Mouse (Mus musculus): Measurements from ENCODE around the gene Rere. TPM values are rescaled to one million over a fixed set of nuclear protein-coding genes. Genes with fewer than 3 reads are reported as not detected.

Gene Rere
- polyA plus RNA-seq, 1 experiment from 2014 or later, result 23.1 TPM

GRCm38 (mm10) chr4:150615251-150616028 lies 334.0 kb downstream of the Rere start:
- Histone ChIP-seq H3K4me3 (replicated peaks; ENCODE audit: low read length) (no peak overlapping the region), H3K9ac (ENCODE audit: low read length) (no peak overlapping the region; the same call in 1 of the 2 replicates), H3K4me1 (ENCODE audit: control insufficient read depth, insufficient read depth, low read length) (no peaks in the 10 kb centered on the region), H3K27ac (ENCODE audit: low read length) (no peak overlapping the region), H3K4me2 (ENCODE audit: low read depth, low read length) (no peak overlapping the region), H3K9me3 (replicated peaks; ENCODE audit: control insufficient read depth, low read length) (no peaks in the 10 kb centered on the region), H3K27me3 (ENCODE audit: control insufficient read depth, insufficient read depth, low read length) (no peaks in the 10 kb centered on the region), H3K36me3 (ENCODE audit: control insufficient read depth, insufficient read depth, low read length) (peaks cover 44% of the 10 kb centered on the region)
- WGBS, result 77% methylated on average over 12 of the region's 12 CpGs
- no peak for ATAC-seq (ENCODE audit: insufficient read depth, low FRiP score)

- Histone ChIP-seq H3K27ac (ENCODE audit: low read length) (no peak overlapping the region), H3K9ac (ENCODE audit: low read length) (no peak overlapping the region; the same call in 1 of the 2 replicates), H3K9me3 (replicated peaks; ENCODE audit: control insufficient read depth, low read length) (no peaks in the 10 kb centered on the region), H3K4me1 (ENCODE audit: control insufficient read depth, insufficient read depth, low read length) (no peaks in the 10 kb centered on the region), H3K4me2 (ENCODE audit: low read depth, low read length) (no peak overlapping the region), H3K4me3 (replicated peaks; ENCODE audit: low read length) (no peak overlapping the region), H3K27me3 (ENCODE audit: control insufficient read depth, insufficient read depth, low read length) (no peaks in the 10 kb centered on the region), H3K36me3 (ENCODE audit: control insufficient read depth, insufficient read depth, low read length) (peaks cover 44% of the 10 kb centered on the region)
- no peak for ATAC-seq (ENCODE audit: insufficient read depth, low FRiP score)
- 84% methylated on average over 13 of the region's 13 CpGs for WGBS
Observed at GRCm38 (mm10) chr4:150616029-150616420, 334.6 kb downstream of the Rere start.

GRCm38 (mm10) chr4:150616841-150617240 lies 335.4 kb downstream of the Rere start:
- Histone ChIP-seq H3K36me3 (ENCODE audit: control insufficient read depth, insufficient read depth, low read length) (peaks cover 42% of the 10 kb centered on the region), H3K4me2 (ENCODE audit: low read depth, low read length) (no peak overlapping the region), H3K9me3 (replicated peaks; ENCODE audit: control insufficient read depth, low read length) (no peaks in the 10 kb centered on the region), H3K4me3 (replicated peaks; ENCODE audit: low read length) (no peak overlapping the region), H3K27me3 (ENCODE audit: control insufficient read depth, insufficient read depth, low read length) (no peaks in the 10 kb centered on the region), H3K9ac (ENCODE audit: low read length) (no peak overlapping the region), H3K4me1 (ENCODE audit: control insufficient read depth, insufficient read depth, low read length) (no peaks in the 10 kb centered on the region), H3K27ac (ENCODE audit: low read length) (no peak overlapping the region)
- no peak for ATAC-seq (ENCODE audit: insufficient read depth, low FRiP score)
- WGBS, result 96% methylated on average over 20 of the region's 20 CpGs

GRCm38 (mm10) chr4:150619011-150619410 lies 337.6 kb downstream of the Rere start:
- no peaks in the 10 kb centered on the region for H3K4me1 ChIP-seq (ENCODE audit: control insufficient read depth, insufficient read depth, low read length)
- H3K9me3 ChIP-seq (replicated peaks; ENCODE audit: control insufficient read depth, low read length), result no peaks in the 10 kb centered on the region
- no peak for ATAC-seq (ENCODE audit: insufficient read depth, low FRiP score)
- no peaks in the 10 kb centered on the region for H3K27me3 ChIP-seq (ENCODE audit: control insufficient read depth, insufficient read depth, low read length)
- H3K27ac ChIP-seq (ENCODE audit: low read length), result no peak overlapping the region
- 84% methylated on average over 7 of the region's 7 CpGs for WGBS
- H3K36me3 ChIP-seq (ENCODE audit: control insufficient read depth, insufficient read depth, low read length), result peaks cover 34% of the 10 kb centered on the region
- no peak overlapping the region for H3K4me3 ChIP-seq (replicated peaks; ENCODE audit: low read length)
- H3K4me2 ChIP-seq (ENCODE audit: low read depth, low read length), result no peak overlapping the region
- H3K9ac ChIP-seq (ENCODE audit: low read length), result no peak overlapping the region

GRCm38 (mm10) chr4:150622641-150623040 lies 341.2 kb downstream of the Rere start:
- WGBS, result 92% methylated on average over 13 of the region's 13 CpGs

GRCm38 (mm10) chr4:150624214-150624823 lies 342.9 kb downstream of the Rere start:
- Histone ChIP-seq H3K9me3 (replicated peaks; ENCODE audit: control insufficient read depth, low read length) (no peaks in the 10 kb centered on the region), H3K4me2 (ENCODE audit: low read depth, low read length) (no peak overlapping the region), H3K36me3 (ENCODE audit: control insufficient read depth, insufficient read depth, low read length) (peaks cover 9% of the 10 kb centered on the region; the same call in 1 of the 2 replicates), H3K4me3 (replicated peaks; ENCODE audit: low read length) (no peak overlapping the region), H3K27ac (ENCODE audit: low read length) (no peak overlapping the region), H3K4me1 (ENCODE audit: control insufficient read depth, insufficient read depth, low read length) (no peaks in the 10 kb centered on the region; the same call in 1 of the 2 replicates), H3K9ac (ENCODE audit: low read length) (no peak overlapping the region), H3K27me3 (ENCODE audit: control insufficient read depth, insufficient read depth, low read length) (no peaks in the 10 kb centered on the region)
- no peak for ATAC-seq (ENCODE audit: insufficient read depth, low FRiP score)
- WGBS, result 65% methylated on average over 11 of the region's 11 CpGs

More at GRCm38 (mm10) chr4:150622641-150623040, 341.2 kb downstream of the Rere start:
- no peaks in the 10 kb centered on the region for H3K27me3 ChIP-seq (ENCODE audit: control insufficient read depth, insufficient read depth, low read length)
- no peak overlapping the region for H3K4me2 ChIP-seq (ENCODE audit: low read depth, low read length)
- no peak overlapping the region for H3K4me3 ChIP-seq (replicated peaks; ENCODE audit: low read length)
- no peak overlapping the region for H3K27ac ChIP-seq (ENCODE audit: low read length)
- no peak overlapping the region for H3K9ac ChIP-seq (ENCODE audit: low read length)
- no peak for ATAC-seq (ENCODE audit: insufficient read depth, low FRiP score)
- no peaks in the 10 kb centered on the region for H3K9me3 ChIP-seq (replicated peaks; ENCODE audit: control insufficient read depth, low read length)
- no peaks in the 10 kb centered on the region for H3K4me1 ChIP-seq (ENCODE audit: control insufficient read depth, insufficient read depth, low read length)
- H3K36me3 ChIP-seq (ENCODE audit: control insufficient read depth, insufficient read depth, low read length), result peaks cover 16% of the 10 kb centered on the region

GRCm38 (mm10) chr4:150624933-150625332 lies 343.5 kb downstream of the Rere start:
- 74% methylated on average over 4 of the region's 4 CpGs for WGBS
- Histone ChIP-seq H3K9ac (ENCODE audit: low read length) (no peak overlapping the region), H3K4me1 (ENCODE audit: control insufficient read depth, insufficient read depth, low read length) (no peaks in the 10 kb centered on the region; the same call in 1 of the 2 replicates), H3K27ac (ENCODE audit: low read length) (no peak overlapping the region), H3K36me3 (ENCODE audit: control insufficient read depth, insufficient read depth, low read length) (0 out of 2 replicates have a peak, but pooled peaks cover 8% of the 10 kb centered on the region), H3K4me3 (replicated peaks; ENCODE audit: low read length) (no peak overlapping the region), H3K27me3 (ENCODE audit: control insufficient read depth, insufficient read depth, low read length) (no peaks in the 10 kb centered on the region), H3K9me3 (replicated peaks; ENCODE audit: control insufficient read depth, low read length) (no peaks in the 10 kb centered on the region), H3K4me2 (ENCODE audit: low read depth, low read length) (no peak overlapping the region)
- ATAC-seq (ENCODE audit: insufficient read depth, low FRiP score), result no peak

GRCm38 (mm10) chr4:150625425-150625824 lies 344.0 kb downstream of the Rere start:
- ATAC-seq (ENCODE audit: insufficient read depth, low FRiP score), result peak; percentile 68; the same call in 1 of the 2 replicates
- Histone ChIP-seq H3K36me3 (ENCODE audit: control insufficient read depth, insufficient read depth, low read length) (0 out of 2 replicates have a peak, but pooled peaks cover 6% of the 10 kb centered on the region), H3K27me3 (ENCODE audit: control insufficient read depth, insufficient read depth, low read length) (no peaks in the 10 kb centered on the region), H3K27ac (ENCODE audit: low read length) (no peak overlapping the region), H3K9ac (ENCODE audit: low read length) (no peak overlapping the region), H3K4me3 (replicated peaks; ENCODE audit: low read length) (no peak overlapping the region), H3K4me2 (ENCODE audit: low read depth, low read length) (no peak overlapping the region), H3K9me3 (replicated peaks; ENCODE audit: control insufficient read depth, low read length) (no peaks in the 10 kb centered on the region), H3K4me1 (ENCODE audit: control insufficient read depth, insufficient read depth, low read length) (no peaks in the 10 kb centered on the region; the same call in 1 of the 2 replicates)
- WGBS, result 34% methylated on average over 1 of the region's 1 CpGs

All from stomach, embryonic 16.5 days (tissue).